Mouse (Mus musculus): ENCODE data around the gene Kpna1. TPM values are rescaled to one million over a fixed set of nuclear protein-coding genes. Genes with fewer than 3 reads are reported as not detected.

Gene Kpna1
- polyA plus RNA-seq, 1 experiment from 2014 or later, result 33.3 TPM

GRCm38 (mm10) chr16:35966411-35967115 is 12.0 kb upstream of the Kpna1 start:
- 59% methylated on average over 5 of the region's 5 CpGs for whole genome bisulfite sequencing
- H3K27me3 ChIP-seq (replicated peaks), result no peaks in the 10 kb centered on the region
- H3K36me3 ChIP-seq, result no peaks in the 10 kb centered on the region
- no peak overlapping the region for H3K9ac ChIP-seq
- ATAC-seq (ENCODE audit: insufficient read depth, low FRiP score, low read depth), result no peak
- no peak overlapping the region for H3K27ac ChIP-seq
- H3K4me1 ChIP-seq, result no peaks in the 10 kb centered on the region
- no peak overlapping the region for H3K4me3 ChIP-seq (replicated peaks)
- H3K9me3 ChIP-seq, result no peaks in the 10 kb centered on the region
- H3K4me2 ChIP-seq, result no peak overlapping the region

GRCm38 (mm10) chr16:35967319-35967718 is 11.2 kb upstream of the Kpna1 start:
- ATAC-seq (ENCODE audit: insufficient read depth, low FRiP score, low read depth), result no peak
- Histone ChIP-seq H3K4me3 (replicated peaks) (no peak overlapping the region), H3K36me3 (0 out of 2 replicates have a peak, but pooled peaks cover 3% of the 10 kb centered on the region), H3K4me2 (no peak overlapping the region), H3K27ac (no peak overlapping the region), H3K27me3 (replicated peaks) (no peaks in the 10 kb centered on the region), H3K9ac (no peak overlapping the region), H3K9me3 (no peaks in the 10 kb centered on the region), H3K4me1 (no peaks in the 10 kb centered on the region)
- WGBS, result 82% methylated on average over 4 of the region's 4 CpGs

- Histone ChIP-seq H3K4me1 (no peaks in the 10 kb centered on the region), H3K27ac (no peak overlapping the region), H3K4me2 (no peak overlapping the region), H3K9me3 (no peaks in the 10 kb centered on the region), H3K36me3 (0 out of 2 replicates have a peak, but pooled peaks cover 3% of the 10 kb centered on the region), H3K9ac (no peak overlapping the region), H3K27me3 (replicated peaks) (no peaks in the 10 kb centered on the region), H3K4me3 (replicated peaks) (no peak overlapping the region)
- ATAC-seq (ENCODE audit: insufficient read depth, low FRiP score, low read depth), result no peak; the same call in 1 of the 2 replicates
- WGBS, result 24% methylated on average over 2 of the region's 2 CpGs
Measured at GRCm38 (mm10) chr16:35968149-35968548, 10.4 kb upstream of the Kpna1 start.

- WGBS, result 23% methylated on average over 1 of the region's 1 CpGs
- no peaks in the 10 kb centered on the region for H3K27me3 ChIP-seq (replicated peaks)
- H3K4me3 ChIP-seq (replicated peaks), result no peak overlapping the region
- ATAC-seq (ENCODE audit: insufficient read depth, low FRiP score, low read depth), result no peak
- H3K9me3 ChIP-seq, result no peaks in the 10 kb centered on the region
- H3K9ac ChIP-seq, result no peak overlapping the region
- H3K4me2 ChIP-seq, result no peak overlapping the region
- 0 out of 2 replicates have a peak, but pooled peaks cover 3% of the 10 kb centered on the region for H3K36me3 ChIP-seq
- H3K4me1 ChIP-seq, result no peaks in the 10 kb centered on the region
- no peak overlapping the region for H3K27ac ChIP-seq
Measured at GRCm38 (mm10) chr16:35974021-35974420, 4.5 kb upstream of the Kpna1 start.

- H3K4me2 ChIP-seq, result no peak overlapping the region
- H3K9ac ChIP-seq, result no peak overlapping the region
- no peaks in the 10 kb centered on the region for H3K27me3 ChIP-seq (replicated peaks)
- H3K9me3 ChIP-seq, result no peaks in the 10 kb centered on the region
- WGBS, result 45% methylated on average over 19 of the region's 19 CpGs
- no peak overlapping the region for H3K27ac ChIP-seq
- H3K4me1 ChIP-seq, result no peaks in the 10 kb centered on the region
- no peaks in the 10 kb centered on the region for H3K36me3 ChIP-seq
- no peak overlapping the region for H3K4me3 ChIP-seq (replicated peaks)
- peak; percentile 93 for ATAC-seq (ENCODE audit: insufficient read depth, low FRiP score, low read depth)
Measured at GRCm38 (mm10) chr16:35981363-35981821, 2.8 kb downstream of the Kpna1 start.

- H3K4me3 ChIP-seq (replicated peaks), result peak overlapping the region; percentile 84
- peak overlapping the region; percentile 78 for H3K4me2 ChIP-seq
- 4% methylated on average over 15 of the region's 15 CpGs for whole genome bisulfite sequencing
- peak overlapping the region; percentile 22; the same call in 1 of the 2 replicates for H3K9ac ChIP-seq
- no peaks in the 10 kb centered on the region for H3K36me3 ChIP-seq
- no peak for ATAC-seq (ENCODE audit: insufficient read depth, low FRiP score, low read depth)
- H3K4me1 ChIP-seq, result no peaks in the 10 kb centered on the region
- no peaks in the 10 kb centered on the region for H3K27me3 ChIP-seq (replicated peaks)
- peak overlapping the region; percentile 99; the same call in 1 of the 2 replicates for H3K27ac ChIP-seq
- no peaks in the 10 kb centered on the region for H3K9me3 ChIP-seq
Measured at GRCm38 (mm10) chr16:35982506-35982901, 4.0 kb downstream of the Kpna1 start.

GRCm38 (mm10) chr16:35982902-35983516 is 4.5 kb downstream of the Kpna1 start:
- Histone ChIP-seq H3K4me3 (replicated peaks) (peak overlapping the region; percentile 84), H3K4me1 (no peaks in the 10 kb centered on the region), H3K9me3 (no peaks in the 10 kb centered on the region), H3K27me3 (replicated peaks) (no peaks in the 10 kb centered on the region), H3K9ac (peak overlapping the region; percentile 86), H3K36me3 (no peaks in the 10 kb centered on the region), H3K27ac (peak overlapping the region; percentile 99), H3K4me2 (peak overlapping the region; percentile 78)
- WGBS, result under 1% methylated on average over 44 of the region's 54 CpGs
- peak; percentile 94 for ATAC-seq (ENCODE audit: insufficient read depth, low FRiP score, low read depth)

- peak overlapping the region; percentile 78 for H3K4me2 ChIP-seq
- H3K36me3 ChIP-seq, result no peaks in the 10 kb centered on the region
- no peaks in the 10 kb centered on the region for H3K27me3 ChIP-seq (replicated peaks)
- under 1% methylated on average over 85 of the region's 86 CpGs for WGBS
- peak overlapping the region; percentile 84 for H3K4me3 ChIP-seq (replicated peaks)
- ATAC-seq (ENCODE audit: insufficient read depth, low FRiP score, low read depth), result peak; percentile 45
- no peaks in the 10 kb centered on the region for H3K4me1 ChIP-seq
- H3K27ac ChIP-seq, result peak overlapping the region; percentile 99
- H3K9ac ChIP-seq, result peak overlapping the region; percentile 86
- H3K9me3 ChIP-seq, result no peaks in the 10 kb centered on the region
Measured at GRCm38 (mm10) chr16:35983517-35984101, 5.1 kb downstream of the Kpna1 start.

- no peak overlapping the region for H3K9ac ChIP-seq
- H3K9me3 ChIP-seq, result no peaks in the 10 kb centered on the region
- H3K4me1 ChIP-seq, result no peaks in the 10 kb centered on the region
- no peaks in the 10 kb centered on the region for H3K27me3 ChIP-seq (replicated peaks)
- ATAC-seq (ENCODE audit: insufficient read depth, low FRiP score, low read depth), result no peak
- H3K36me3 ChIP-seq, result no peaks in the 10 kb centered on the region
- peak overlapping the region; percentile 84 for H3K4me3 ChIP-seq (replicated peaks)
- WGBS, result 54% methylated on average over 3 of the region's 3 CpGs
- H3K27ac ChIP-seq, result no peak overlapping the region
- peak overlapping the region; percentile 78 for H3K4me2 ChIP-seq
Measured at GRCm38 (mm10) chr16:35984471-35984870, 5.9 kb downstream of the Kpna1 start.

- Histone ChIP-seq H3K27ac (no peak overlapping the region), H3K27me3 (replicated peaks) (no peaks in the 10 kb centered on the region), H3K4me2 (no peak overlapping the region), H3K36me3 (no peaks in the 10 kb centered on the region), H3K4me3 (replicated peaks) (no peak overlapping the region), H3K4me1 (no peaks in the 10 kb centered on the region), H3K9ac (no peak overlapping the region), H3K9me3 (no peaks in the 10 kb centered on the region)
- ATAC-seq (ENCODE audit: insufficient read depth, low FRiP score, low read depth), result no peak
- 45% methylated on average over 1 of the region's 1 CpGs for WGBS
Measured at GRCm38 (mm10) chr16:35987930-35988329, 9.4 kb downstream of the Kpna1 start.

GRCm38 (mm10) chr16:35992391-35992790 is 13.8 kb downstream of the Kpna1 start:
- no peaks in the 10 kb centered on the region for H3K9me3 ChIP-seq
- no peak overlapping the region for H3K9ac ChIP-seq
- H3K4me2 ChIP-seq, result no peak overlapping the region
- WGBS, result 67% methylated on average over 1 of the region's 1 CpGs
- H3K4me1 ChIP-seq, result no peaks in the 10 kb centered on the region
- no peaks in the 10 kb centered on the region for H3K27me3 ChIP-seq (replicated peaks)
- H3K36me3 ChIP-seq, result no peaks in the 10 kb centered on the region
- H3K4me3 ChIP-seq (replicated peaks), result no peak overlapping the region
- no peak overlapping the region for H3K27ac ChIP-seq
- ATAC-seq (ENCODE audit: insufficient read depth, low FRiP score, low read depth), result no peak

- 80% methylated on average over 3 of the region's 3 CpGs for whole genome bisulfite sequencing
- Histone ChIP-seq H3K4me2 (no peak overlapping the region), H3K9ac (no peak overlapping the region), H3K4me1 (no peaks in the 10 kb centered on the region), H3K27me3 (replicated peaks) (no peaks in the 10 kb centered on the region), H3K27ac (no peak overlapping the region), H3K9me3 (no peaks in the 10 kb centered on the region), H3K4me3 (replicated peaks) (no peak overlapping the region), H3K36me3 (no peaks in the 10 kb centered on the region)
- no peak for ATAC-seq (ENCODE audit: insufficient read depth, low FRiP score, low read depth)
Measured at GRCm38 (mm10) chr16:35993316-35993715, 14.8 kb downstream of the Kpna1 start.

Measured in stomach, embryonic 15.5 days (tissue).